Mouse (Mus musculus) retina, embryonic 14.5 days (tissue): Measurements from ENCODE around the gene Psmg1.
"Not testable (repeated sequence)": the region's sequence is repeated elsewhere in the genome, so short reads cannot be mapped to it uniquely, and the experiment has no call there.

Source experiments
- DNase-seq: peaks from one replicate; pipeline ENCODE4 v3.0.0-alpha.2; 2015; ENCODE audit warnings: low spot score

The Psmg1 gene

GRCm38 (mm10) chr16:95990462-95991121 lies at the start of gene Psmg1:
Gene Psmg1, minus strand, starts transcription at chr16:95990960.
- peak; percentile 98 for DNase-seq

- no peak for DNase-seq
Observed at GRCm38 (mm10) chr16:96039538-96039937, 48.8 kb upstream of the Psmg1 start.

GRCm38 (mm10) chr16:96034473-96034872 lies 43.7 kb upstream of the Psmg1 start:
- DNase-seq, result no peak

GRCm38 (mm10) chr16:96032368-96033043 lies 41.7 kb upstream of the Psmg1 start:
- no peak for DNase-seq

GRCm38 (mm10) chr16:96030476-96031102 lies 39.8 kb upstream of the Psmg1 start:
- peak; percentile 17 for DNase-seq

GRCm38 (mm10) chr16:96026256-96026655 lies 35.5 kb upstream of the Psmg1 start:
- no peak for DNase-seq

GRCm38 (mm10) chr16:96025244-96025643 lies 34.5 kb upstream of the Psmg1 start:
- no peak for DNase-seq

GRCm38 (mm10) chr16:96021045-96021444 lies 30.3 kb upstream of the Psmg1 start:
- DNase-seq, result no peak

GRCm38 (mm10) chr16:96009124-96009523 lies 18.4 kb upstream of the Psmg1 start:
- DNase-seq, result not testable (repeated sequence)

GRCm38 (mm10) chr16:96004278-96004677 lies 13.5 kb upstream of the Psmg1 start:
- DNase-seq, result not testable (repeated sequence)

GRCm38 (mm10) chr16:95999291-95999690 lies 8.5 kb upstream of the Psmg1 start:
- no peak for DNase-seq

- DNase-seq, result no peak
Observed at GRCm38 (mm10) chr16:95996156-95996555, 5.4 kb upstream of the Psmg1 start.

- not testable (repeated sequence) for DNase-seq
Observed at GRCm38 (mm10) chr16:95994576-95994975, 3.8 kb upstream of the Psmg1 start.

GRCm38 (mm10) chr16:95992596-95992995 lies 1.8 kb upstream of the Psmg1 start:
- DNase-seq, result no peak

- peak; percentile 23 for DNase-seq
Observed at GRCm38 (mm10) chr16:95991122-95991900, 551 bp upstream of the Psmg1 start.

GRCm38 (mm10) chr16:95984911-95985310 lies 5.8 kb downstream of the Psmg1 start:
- no peak for DNase-seq

- peak; percentile 49 for DNase-seq
Observed at GRCm38 (mm10) chr16:95983601-95984000, 7.2 kb downstream of the Psmg1 start.

- no peak for DNase-seq
Observed at GRCm38 (mm10) chr16:95970841-95971240, 19.9 kb downstream of the Psmg1 start.

GRCm38 (mm10) chr16:95967455-95967854 lies 23.3 kb downstream of the Psmg1 start:
- DNase-seq, result no peak

- peak; percentile 79 for DNase-seq
Observed at GRCm38 (mm10) chr16:95964427-95965023, 26.2 kb downstream of the Psmg1 start.

- not testable (repeated sequence) for DNase-seq
Observed at GRCm38 (mm10) chr16:95961484-95961883, 29.3 kb downstream of the Psmg1 start.

GRCm38 (mm10) chr16:95960689-95961088 lies 30.1 kb downstream of the Psmg1 start:
- DNase-seq, result not testable (repeated sequence)
